8 mouse cellular contexts compared by ENCODE assay signal in the genomic region with DNA sequence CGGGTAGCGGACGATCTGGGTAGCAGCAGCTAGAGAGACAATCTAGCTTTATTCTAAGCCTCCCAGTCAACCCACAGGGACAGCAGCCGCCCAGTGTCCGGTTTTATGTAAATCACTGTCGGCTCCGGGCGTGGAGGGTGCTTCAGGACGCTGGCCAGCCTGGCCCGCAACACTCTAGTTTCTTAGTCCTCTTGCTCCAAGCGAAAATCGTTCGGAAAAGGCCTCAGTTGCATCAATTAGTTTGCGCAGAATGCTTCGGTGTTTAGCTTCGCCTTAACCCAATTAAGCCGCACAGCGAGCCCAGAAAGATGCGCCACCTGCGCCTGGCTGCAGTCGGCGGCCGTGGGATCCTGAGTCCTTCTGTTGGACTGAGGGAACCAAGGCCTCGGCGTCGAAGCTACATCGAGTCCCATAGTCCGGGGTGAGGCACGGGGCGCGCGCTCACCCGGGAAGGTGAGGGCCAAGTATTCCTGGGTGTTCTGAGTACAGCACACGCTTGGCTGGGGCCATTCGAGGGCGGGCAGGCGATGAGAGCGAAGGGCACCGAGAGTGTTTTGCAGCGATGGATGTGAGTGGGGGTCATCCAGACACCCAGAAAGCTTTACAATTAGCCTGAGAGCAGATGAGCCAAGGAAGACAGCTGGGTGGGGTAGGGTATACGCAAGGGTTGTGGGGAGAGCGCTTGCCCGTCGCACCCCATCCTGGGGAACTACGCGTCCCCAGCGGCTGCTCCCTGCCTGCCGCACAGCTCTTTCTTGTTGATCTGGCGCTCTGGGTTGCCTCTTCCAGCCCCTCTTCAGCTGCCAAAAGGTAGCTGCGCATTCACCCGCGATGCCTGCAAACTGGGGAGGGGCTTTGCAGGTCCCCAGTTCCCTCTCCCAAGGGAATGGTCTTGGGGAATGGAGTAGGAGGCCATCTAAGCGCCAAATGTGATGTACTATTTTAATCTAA. TPM values are rescaled to one million over a fixed set of nuclear protein-coding genes. Genes with fewer than 3 reads are reported as not detected.
DNase-seq lines count a peak whose midpoint lies in the region; ATAC-seq and TF ChIP-seq lines count a peak whose summit lies in the region.

No protein-coding gene starts in this region.

- H3K27me3 ChIP-seq in forebrain, embryonic 14.5 days (replicated peaks; ENCODE audit: control insufficient read depth, insufficient read depth, low read length), result peaks cover 61% of the 10 kb centered on the region
- no peaks in the 10 kb centered on the region for H3K27me3 ChIP-seq in hindbrain, embryonic 16.5 days (replicated peaks; ENCODE audit: control insufficient read depth, insufficient read depth, low read length)
- 0 out of 2 replicates have a peak, but pooled peaks cover 2% of the 10 kb centered on the region for H3K27me3 ChIP-seq in neural tube, embryonic 14.5 days (ENCODE audit: control insufficient read depth, insufficient read depth, low read length)

- DNase-seq in layer of hippocampus, adult 2 months (ENCODE audit: low spot score in 2 of 2), result no peak
- no peak for DNase-seq in layer of hippocampus, adult 8-10 months (ENCODE audit: low spot score in 2 of 2)
- peak; percentile 73 for DNase-seq in forebrain, embryonic 14.5 days (ENCODE audit: low spot score)
- no peak for DNase-seq in thymus, postnatal 10 days (ENCODE audit: low spot score in 2 of 2)

- ATAC-seq in cerebellum, adult (ENCODE audit: insufficient number of reproducible peaks, low FRiP score, low TSS enrichment), result peak; percentile 24; the same call in 1 of the 2 replicates
- ATAC-seq in forebrain, embryonic 14.5 days, result peak; percentile 54; the same call in 1 of the 2 replicates
- ATAC-seq in hindbrain, embryonic 16.5 days, result peak; percentile 55
- peak; percentile 42; the same call in 1 of the 2 replicates for ATAC-seq in neural tube, embryonic 14.5 days (ENCODE audit: low read depth)
- ATAC-seq in megakaryocyte progenitor cell, adult 5-6 weeks (replicated peaks; ENCODE audit: poor library complexity), result no peak; the same call in 1 of the 2 replicates

- H3K4me1 ChIP-seq in forebrain, embryonic 14.5 days (ENCODE audit: control insufficient read depth, insufficient read depth, low read length), result peaks cover 19% of the 10 kb centered on the region
- H3K4me1 ChIP-seq in hindbrain, embryonic 16.5 days (ENCODE audit: control insufficient read depth, insufficient read depth, low read depth, low read length), result peaks cover 10% of the 10 kb centered on the region
- peaks cover 18% of the 10 kb centered on the region for H3K4me1 ChIP-seq in neural tube, embryonic 14.5 days (ENCODE audit: control insufficient read depth, insufficient read depth, low read length)

- peak overlapping the region; percentile 26; the same call in 1 of the 2 replicates for H3K9ac ChIP-seq in forebrain, embryonic 14.5 days (ENCODE audit: low read length)
- peak overlapping the region; percentile 71 for H3K9ac ChIP-seq in hindbrain, embryonic 16.5 days (ENCODE audit: low read depth, low read length)
- H3K9ac ChIP-seq in neural tube, embryonic 14.5 days (replicated peaks; ENCODE audit: low read depth, low read length), result peak overlapping the region; percentile 68

- H3K4me3 ChIP-seq in layer of hippocampus, adult 2 months, result peak overlapping the region; percentile 12; the same call in 1 of the 2 replicates
- peak overlapping the region; percentile 18 for H3K4me3 ChIP-seq in forebrain, embryonic 14.5 days (ENCODE audit: low read depth, low read length)
- peak overlapping the region; percentile 35 for H3K4me3 ChIP-seq in hindbrain, embryonic 16.5 days (ENCODE audit: low read length)
- H3K4me3 ChIP-seq in neural tube, embryonic 14.5 days (ENCODE audit: low read depth, low read length), result peak overlapping the region; percentile 29

- H3K27ac ChIP-seq in layer of hippocampus, adult 2 months, result peak overlapping the region; percentile 36; the same call in 1 of the 2 replicates
- peak overlapping the region; percentile 28; the same call in 1 of the 2 replicates for H3K27ac ChIP-seq in forebrain, embryonic 14.5 days (ENCODE audit: low read depth, low read length)
- H3K27ac ChIP-seq in hindbrain, embryonic 16.5 days (ENCODE audit: low read depth, low read length), result peak overlapping the region; percentile 94
- H3K27ac ChIP-seq in neural tube, embryonic 14.5 days (ENCODE audit: low read depth, low read length), result peak overlapping the region; percentile 97

- H3K4me2 ChIP-seq in forebrain, embryonic 14.5 days (ENCODE audit: low read length), result peak overlapping the region; percentile 43
- H3K4me2 ChIP-seq in hindbrain, embryonic 16.5 days (ENCODE audit: low read length), result peak overlapping the region; percentile 67
- H3K4me2 ChIP-seq in neural tube, embryonic 14.5 days (ENCODE audit: low read depth, low read length), result peak overlapping the region; percentile 58

- 1% methylated on average over 53 of the region's 53 CpGs for WGBS in forebrain, embryonic 14.5 days
- 8% methylated on average over 53 of the region's 53 CpGs for WGBS in hindbrain, embryonic 16.5 days
- WGBS in neural tube, embryonic 14.5 days, result 4% methylated on average over 53 of the region's 53 CpGs

- H3K36me3 ChIP-seq in forebrain, embryonic 14.5 days (ENCODE audit: control insufficient read depth, insufficient read depth, low read length), result no peaks in the 10 kb centered on the region
- no peaks in the 10 kb centered on the region for H3K36me3 ChIP-seq in hindbrain, embryonic 16.5 days (ENCODE audit: control insufficient read depth, insufficient read depth, low read length)
- H3K36me3 ChIP-seq in neural tube, embryonic 14.5 days (ENCODE audit: control insufficient read depth, insufficient read depth, low read length), result no peaks in the 10 kb centered on the region

- no peaks in the 10 kb centered on the region for H3K9me3 ChIP-seq in forebrain, embryonic 14.5 days (replicated peaks; ENCODE audit: control insufficient read depth, low read length)
- no peaks in the 10 kb centered on the region for H3K9me3 ChIP-seq in hindbrain, embryonic 16.5 days (ENCODE audit: control insufficient read depth, low read length)
- no peaks in the 10 kb centered on the region for H3K9me3 ChIP-seq in neural tube, embryonic 14.5 days (ENCODE audit: control insufficient read depth, low read length)

- TF ChIP-seq CTCF in layer of hippocampus, adult 2 months (conservative IDR thresholded peaks at IDR 0.05), result no peak

RNA-seq across cellular contexts. Expression of a gene that starts 1.9 kb away (rescaled TPM):
- total RNA-seq in layer of hippocampus, adult 2 months (2021), result under 1 TPM; 0.64 to 0.77 TPM
- 1 to 10 TPM; 1.8 to 2.8 (median 2.2) TPM for total RNA-seq in layer of hippocampus, adult 8-10 months (2022)
- 18.2 and 20.6 TPM in 2 replicates for polyA plus RNA-seq in forebrain, embryonic 14.5 days (2014; fragmentation: Nextera tagmentation; extraction: Ambion mirVana)
- 160 TPM in 2 replicates for polyA plus RNA-seq in hindbrain, embryonic 16.5 days (2015; fragmentation: Nextera tagmentation; extraction: Ambion mirVana)
- polyA plus RNA-seq in neural tube, embryonic 14.5 days (2014; fragmentation: Nextera tagmentation; extraction: Ambion mirVana), result 99.9 and 112 TPM in 2 replicates
- total RNA-seq in megakaryocyte progenitor cell, adult 5-6 weeks (2015), result not detected in 2 replicates
- not detected in 2 replicates for total RNA-seq in megakaryocyte progenitor cell, adult 5-6 weeks (2017)

Comparison
In these comparisons a context has a peak if more than half of its experiments do, and no peak if none do; other contexts are left out.
1. H3K27ac ChIP-seq: peak in every context shown above with its lines; median percentile 97 in neural tube, embryonic 14.5 days; 94 in hindbrain, embryonic 16.5 days; 36 in layer of hippocampus, adult 2 months; 28 in forebrain, embryonic 14.5 days.